Mouse (Mus musculus) C2C12 (cell line): ENCODE data around the gene Lhfpl3.

ENCODE experiments used
- CTCF ChIP-seq: IDR thresholded peaks from one replicate; pipeline ENCODE4 v1.5.1; 2011; ENCODE audit not compliant: control insufficient read depth, insufficient read depth, insufficient read length
- MAX ChIP-seq: IDR thresholded peaks from one replicate; pipeline ENCODE4 v1.6.1; 2011; ENCODE audit warnings: mild to moderate bottlenecking, control low read depth
- MYOD1 ChIP-seq: IDR thresholded peaks from one replicate; pipeline ENCODE4 v1.6.1; 2011; ENCODE audit warnings: low read depth; ENCODE audit not compliant: control insufficient read depth, insufficient read length
- MYOG ChIP-seq: IDR thresholded peaks from one replicate; pipeline ENCODE4 v1.6.1; 2011; ENCODE audit not compliant: control insufficient read depth, insufficient read length; ENCODE audit errors: extremely low read depth

- TF ChIP-seq MYOD1 (no peak), CTCF (no peak), MYOG (no peak), MAX (no peak)
These were observed 269.9 kb downstream of the Lhfpl3 start for GRCm38 (mm10) chr5:23015587-23016335.
